Mouse (Mus musculus) G1E (cell line): Measurements from ENCODE around the gene Tor1aip1.

Experiments
- CTCF ChIP-seq: IDR thresholded peaks from 2 replicates; pipeline ENCODE4 v1.5.1; 2012; ENCODE audit warnings: low read depth, low read length, inconsistent platforms, mixed read lengths
- GATA1 ChIP-seq: IDR thresholded peaks from 2 replicates; pipeline ENCODE4 v1.6.1; 2012; ENCODE audit warnings: borderline replicate concordance, low read length, inconsistent platforms, mixed read lengths

- TF ChIP-seq CTCF (no peak), GATA1 (no peak)
These were observed 38.3 kb upstream of the Tor1aip1 start for GRCm38 (mm10) chr1:156074575-156074974.
